Mouse (Mus musculus) heart, embryonic 10.5 days (tissue): ENCODE results near the gene Gvin1. TPM values are rescaled to one million over a fixed set of nuclear protein-coding genes. Genes with fewer than 3 reads are reported as not detected.
"Not testable (repeated sequence)": the region's sequence is repeated elsewhere in the genome, so short reads cannot be mapped to it uniquely, and the experiment has no call there.

Experiments
- DNase-seq: peaks from one replicate; pipeline ENCODE4 v3.0.0-alpha.2; 2017; ENCODE audit warnings: low spot score
- H3K27ac ChIP-seq: fragments of 300-500 bp; sonication (generic); 2 replicates; pipeline ENCODE4 v1.5.1; 2016; ENCODE audit warnings: mild to moderate bottlenecking
- H3K27me3 ChIP-seq: fragments of 300-500 bp; sonication (generic); 2 replicates; pipeline ENCODE4 v1.6.1; 2016; ENCODE audit warnings: mild to moderate bottlenecking; ENCODE audit not compliant: poor library complexity, insufficient read depth, severe bottlenecking
- H3K36me3 ChIP-seq: fragments of 300-500 bp; sonication (generic); 2 replicates; pipeline ENCODE4 v1.6.1; 2016; ENCODE audit warnings: mild to moderate bottlenecking, moderate library complexity
- H3K4me1 ChIP-seq: fragments of 300-500 bp; sonication (generic); 2 replicates; pipeline ENCODE4 v1.6.1; 2016; ENCODE audit warnings: mild to moderate bottlenecking
- H3K4me3 ChIP-seq: fragments of 300-500 bp; sonication (generic); 2 replicates; pipeline ENCODE4 v1.5.1; 2016; ENCODE audit warnings: mild to moderate bottlenecking, moderate library complexity
- H3K9me3 ChIP-seq: fragments of 300-500 bp; sonication (generic); 2 replicates; pipeline ENCODE4 v1.6.1; 2016; ENCODE audit warnings: mild to moderate bottlenecking, moderate library complexity
- WGBS: fragments of 180-500 bp; shearing (Covaris S2); methylation state at CpG from one replicate; pipeline ENCODE4 v1.1.7; 2016; 5-methylcytosine and 5-hydroxymethylcytosine counted together
- polyA plus RNA-seq: library from polyadenylated mRNA; unstranded; fragments of >200 nt; fragmentation: Nextera tagmentation; extraction: Ambion mirVana; gene quantifications from 2 replicates; pipeline ENCODE4 v1.2.1, GENCODE M21; 2016

Gene Gvin1
- polyA plus RNA-seq, result 0.28 and 0.40 TPM in 2 replicates

GRCm38 (mm10) chr7:106215177-106215576 lies at the start of gene Gvin1:
Gvin1 (minus strand) TSS chr7:106215326.
- WGBS, result 38% methylated on average over 1 of the region's 1 CpGs

GRCm38 (mm10) chr7:106251844-106252517 lies 36.9 kb upstream of the Gvin1 start:
- H3K27me3 ChIP-seq, result no peaks in the 10 kb centered on the region
- H3K36me3 ChIP-seq, result no peaks in the 10 kb centered on the region
- no peak for DNase-seq
- H3K4me3 ChIP-seq, result no peak overlapping the region
- H3K27ac ChIP-seq, result no peak overlapping the region
- no peaks in the 10 kb centered on the region for H3K4me1 ChIP-seq
- H3K9me3 ChIP-seq, result peaks cover 4% of the 10 kb centered on the region; the same call in 1 of the 2 replicates
- 81% methylated on average over 2 of the region's 2 CpGs for WGBS

More at GRCm38 (mm10) chr7:106215177-106215576, at the start of gene Gvin1:
- not testable (repeated sequence) for H3K27ac ChIP-seq, H3K4me1 ChIP-seq, H3K4me3 ChIP-seq, H3K27me3 ChIP-seq, H3K9me3 ChIP-seq, H3K36me3 ChIP-seq, DNase-seq

GRCm38 (mm10) chr7:106248922-106249321 lies 33.8 kb upstream of the Gvin1 start:
- 80% methylated on average over 2 of the region's 2 CpGs for WGBS
- Histone ChIP-seq H3K4me3 (no peak overlapping the region), H3K36me3 (no peaks in the 10 kb centered on the region), H3K27ac (no peak overlapping the region), H3K27me3 (no peaks in the 10 kb centered on the region), H3K4me1 (no peaks in the 10 kb centered on the region), H3K9me3 (peaks cover 4% of the 10 kb centered on the region; the same call in 1 of the 2 replicates)
- DNase-seq, result no peak

GRCm38 (mm10) chr7:106248245-106248644 lies 33.1 kb upstream of the Gvin1 start:
- Histone ChIP-seq H3K27ac (no peak overlapping the region), H3K4me3 (no peak overlapping the region), H3K27me3 (no peaks in the 10 kb centered on the region), H3K9me3 (peaks cover 2% of the 10 kb centered on the region; the same call in 1 of the 2 replicates), H3K4me1 (no peaks in the 10 kb centered on the region), H3K36me3 (no peaks in the 10 kb centered on the region)
- WGBS, result 69% methylated on average over 2 of the region's 2 CpGs
- DNase-seq, result no peak

- no peak overlapping the region for H3K27ac ChIP-seq
- H3K36me3 ChIP-seq, result no peaks in the 10 kb centered on the region
- no peaks in the 10 kb centered on the region for H3K27me3 ChIP-seq
- 81% methylated on average over 6 of the region's 6 CpGs for WGBS
- H3K4me3 ChIP-seq, result no peak overlapping the region
- no peak for DNase-seq
- no peaks in the 10 kb centered on the region for H3K4me1 ChIP-seq
- no peaks in the 10 kb centered on the region for H3K9me3 ChIP-seq
These were observed 30.5 kb upstream of the Gvin1 start for GRCm38 (mm10) chr7:106245601-106246000.

- H3K9me3 ChIP-seq, H3K4me3 ChIP-seq, H3K27me3 ChIP-seq, H3K36me3 ChIP-seq, H3K4me1 ChIP-seq, DNase-seq, H3K27ac ChIP-seq: not testable (repeated sequence)
- 88% methylated on average over 12 of the region's 12 CpGs for WGBS
These were observed 25.6 kb upstream of the Gvin1 start for GRCm38 (mm10) chr7:106240484-106241275.

GRCm38 (mm10) chr7:106237192-106237465 lies 22.0 kb upstream of the Gvin1 start:
- no peaks in the 10 kb centered on the region for H3K4me1 ChIP-seq
- H3K36me3 ChIP-seq, result no peaks in the 10 kb centered on the region
- H3K27ac ChIP-seq, result no peak overlapping the region
- H3K27me3 ChIP-seq, result no peaks in the 10 kb centered on the region
- H3K4me3 ChIP-seq, result no peak overlapping the region
- H3K9me3 ChIP-seq, result no peaks in the 10 kb centered on the region
- DNase-seq, result no peak

GRCm38 (mm10) chr7:106236327-106237191 lies 21.4 kb upstream of the Gvin1 start:
- no peaks in the 10 kb centered on the region for H3K27me3 ChIP-seq
- no peaks in the 10 kb centered on the region for H3K36me3 ChIP-seq
- H3K27ac ChIP-seq, result no peak overlapping the region
- WGBS, result 69% methylated on average over 2 of the region's 2 CpGs
- no peak for DNase-seq
- no peak overlapping the region for H3K4me3 ChIP-seq
- no peaks in the 10 kb centered on the region for H3K4me1 ChIP-seq
- H3K9me3 ChIP-seq, result no peaks in the 10 kb centered on the region

GRCm38 (mm10) chr7:106235596-106235995 lies 20.5 kb upstream of the Gvin1 start:
- WGBS, result 70% methylated on average over 2 of the region's 2 CpGs
- H3K4me3 ChIP-seq, result no peak overlapping the region
- H3K9me3 ChIP-seq, result no peaks in the 10 kb centered on the region
- no peak overlapping the region for H3K27ac ChIP-seq
- H3K4me1 ChIP-seq, result no peaks in the 10 kb centered on the region
- H3K36me3 ChIP-seq, result no peaks in the 10 kb centered on the region
- no peak for DNase-seq
- H3K27me3 ChIP-seq, result no peaks in the 10 kb centered on the region

- not testable (repeated sequence) for DNase-seq, H3K4me3 ChIP-seq, H3K36me3 ChIP-seq, H3K9me3 ChIP-seq, H3K4me1 ChIP-seq, H3K27me3 ChIP-seq, H3K27ac ChIP-seq
These were observed 784 bp upstream of the Gvin1 start for GRCm38 (mm10) chr7:106215910-106216309.

GRCm38 (mm10) chr7:106213770-106214169 lies 1.4 kb downstream of the Gvin1 start:
- no CpG with 5 or more reads among the region's 4 CpGs for WGBS
- not testable (repeated sequence) for H3K9me3 ChIP-seq, H3K4me1 ChIP-seq, H3K27ac ChIP-seq, H3K4me3 ChIP-seq, DNase-seq, H3K36me3 ChIP-seq, H3K27me3 ChIP-seq

GRCm38 (mm10) chr7:106206630-106207029 lies 8.5 kb downstream of the Gvin1 start:
- not testable (repeated sequence) for H3K27me3 ChIP-seq, H3K36me3 ChIP-seq, H3K4me3 ChIP-seq, H3K9me3 ChIP-seq, DNase-seq, H3K4me1 ChIP-seq, H3K27ac ChIP-seq
- 65% methylated on average over 2 of the region's 3 CpGs for WGBS

- H3K4me3 ChIP-seq, H3K27me3 ChIP-seq, H3K36me3 ChIP-seq, DNase-seq, H3K27ac ChIP-seq, H3K9me3 ChIP-seq, H3K4me1 ChIP-seq: not testable (repeated sequence)
These were observed 38.1 kb downstream of the Gvin1 start for GRCm38 (mm10) chr7:106177065-106177464.
